Mouse (Mus musculus) stomach, embryonic 14.5 days (tissue): ENCODE data around the gene Scfd2. TPM values are rescaled to one million over a fixed set of nuclear protein-coding genes. Genes with fewer than 3 reads are reported as not detected.

Experiments
- ATAC-seq: fragments of 200-750 bp; cut with Nextera tagmentation; 2 replicates; pipeline ENCODE4 v1.8.0; 2017; ENCODE audit warnings: low read depth, moderate TSS enrichment; ENCODE audit not compliant: insufficient number of reproducible peaks, insufficient read depth, low FRiP score
- H3K27ac ChIP-seq: fragments of 300-500 bp; sonication (generic); 2 replicates; pipeline ENCODE4 v1.5.1; 2014; ENCODE audit warnings: mild to moderate bottlenecking, low read length, moderate library complexity, mixed read lengths
- H3K27me3 ChIP-seq: fragments of 300-500 bp; sonication (generic); 2 replicates; pipeline ENCODE4 v1.6.1; 2014; ENCODE audit warnings: low read length, control low read depth, mixed read lengths; ENCODE audit not compliant: control insufficient read depth, insufficient read depth
- H3K36me3 ChIP-seq: fragments of 300-500 bp; sonication (generic); 2 replicates; pipeline ENCODE4 v1.6.1; 2014; ENCODE audit warnings: mild to moderate bottlenecking, control low read depth, low read length, moderate library complexity, mixed read lengths; ENCODE audit not compliant: control insufficient read depth, insufficient read depth
- H3K4me1 ChIP-seq: fragments of 300-500 bp; sonication (generic); 2 replicates; pipeline ENCODE4 v1.6.1; 2014; ENCODE audit warnings: low read length, control low read depth, mixed read lengths; ENCODE audit not compliant: control insufficient read depth, insufficient read depth
- H3K4me2 ChIP-seq: fragments of 300-500 bp; sonication (generic); replicated peaks from 2 replicates; pipeline ENCODE4 v1.6.1; 2014; ENCODE audit warnings: low read depth, low read length, control low read depth
- H3K4me3 ChIP-seq: fragments of 300-500 bp; sonication (generic); 2 replicates; pipeline ENCODE4 v1.5.1; 2014; ENCODE audit warnings: low read depth, low read length, control low read depth
- H3K9ac ChIP-seq: fragments of 300-500 bp; sonication (generic); replicated peaks from 2 replicates; pipeline ENCODE4 v1.6.1; 2014; ENCODE audit warnings: low read depth, mild to moderate bottlenecking, control low read depth, low read length, moderate library complexity, mixed read lengths
- H3K9me3 ChIP-seq: fragments of 300-500 bp; sonication (generic); 2 replicates; pipeline ENCODE4 v1.6.1; 2016; ENCODE audit warnings: low read depth, low read length, control low read depth; ENCODE audit not compliant: control insufficient read depth
- WGBS: fragments of 180-500 bp; shearing (Covaris S2); extraction: QIAGEN DNeasy Blood & Tissue Kit; methylation state at CpG from one replicate; pipeline ENCODE4 v1.1.7; 2014; 5-methylcytosine and 5-hydroxymethylcytosine counted together
- polyA plus RNA-seq: library from polyadenylated mRNA; unstranded; fragments of >200 nt; fragmentation: Nextera tagmentation; extraction: Ambion mirVana; gene quantifications from 2 replicates; pipeline ENCODE4 v1.2.1, GENCODE M21; 2014

The Scfd2 gene
- polyA plus RNA-seq, 1 experiment from 2014 or later: 15.0 TPM

- H3K9me3 ChIP-seq: no peaks in the 10 kb centered on the region
- no peak for ATAC-seq
- no peaks in the 10 kb centered on the region for H3K36me3 ChIP-seq
- no peak overlapping the region for H3K4me2 ChIP-seq
- no peak overlapping the region for H3K4me3 ChIP-seq
- H3K9ac ChIP-seq: no peak overlapping the region
- H3K27ac ChIP-seq: peak overlapping the region; percentile 23; the same call in 1 of the 2 replicates
- H3K27me3 ChIP-seq: no peaks in the 10 kb centered on the region
- WGBS: 37% methylated on average over 5 of the region's 5 CpGs
- H3K4me1 ChIP-seq: 0 out of 2 replicates have a peak, but pooled peaks cover 11% of the 10 kb centered on the region
Measured at GRCm38 (mm10) chr5:74450977-74451376, 80.6 kb downstream of the Scfd2 start.

- H3K36me3 ChIP-seq: no peaks in the 10 kb centered on the region
- no peak for ATAC-seq
Measured at GRCm38 (mm10) chr5:74447517-74448334, 83.8 kb downstream of the Scfd2 start.

GRCm38 (mm10) chr5:74445861-74446260, 85.7 kb downstream of the Scfd2 start:
- no peak overlapping the region for H3K4me2 ChIP-seq
- H3K27ac ChIP-seq: no peak overlapping the region
- no peaks in the 10 kb centered on the region for H3K36me3 ChIP-seq
- 56% methylated on average over 3 of the region's 3 CpGs for WGBS
- H3K4me1 ChIP-seq: peaks cover 5% of the 10 kb centered on the region; the same call in 1 of the 2 replicates
- no peak overlapping the region for H3K4me3 ChIP-seq
- no peak overlapping the region for H3K9ac ChIP-seq
- H3K9me3 ChIP-seq: no peaks in the 10 kb centered on the region
- no peak for ATAC-seq
- no peaks in the 10 kb centered on the region for H3K27me3 ChIP-seq

More at GRCm38 (mm10) chr5:74447517-74448334, 83.8 kb downstream of the Scfd2 start:
- no peak overlapping the region for H3K9ac ChIP-seq
- no peak overlapping the region for H3K4me3 ChIP-seq
- 68% methylated on average over 10 of the region's 10 CpGs for WGBS
- no peaks in the 10 kb centered on the region for H3K27me3 ChIP-seq
- H3K9me3 ChIP-seq: no peaks in the 10 kb centered on the region
- no peak overlapping the region for H3K4me2 ChIP-seq
- H3K27ac ChIP-seq: no peak overlapping the region
- peaks cover 9% of the 10 kb centered on the region; the same call in 1 of the 2 replicates for H3K4me1 ChIP-seq

GRCm38 (mm10) chr5:74438353-74438752, 93.2 kb downstream of the Scfd2 start:
- no peak overlapping the region for H3K4me3 ChIP-seq
- peaks cover 3% of the 10 kb centered on the region; the same call in 1 of the 2 replicates for H3K4me1 ChIP-seq
- H3K9me3 ChIP-seq: no peaks in the 10 kb centered on the region
- no peak overlapping the region for H3K4me2 ChIP-seq
- H3K27me3 ChIP-seq: no peaks in the 10 kb centered on the region
- 87% methylated on average over 8 of the region's 8 CpGs for WGBS
- H3K36me3 ChIP-seq: no peaks in the 10 kb centered on the region
- no peak overlapping the region for H3K9ac ChIP-seq
- H3K27ac ChIP-seq: no peak overlapping the region
- no peak for ATAC-seq

- no peak overlapping the region for H3K4me3 ChIP-seq
- no peaks in the 10 kb centered on the region for H3K36me3 ChIP-seq
- peaks cover 3% of the 10 kb centered on the region; the same call in 1 of the 2 replicates for H3K4me1 ChIP-seq
- no peaks in the 10 kb centered on the region for H3K9me3 ChIP-seq
- peak overlapping the region; percentile 35 for H3K4me2 ChIP-seq
- H3K27me3 ChIP-seq: no peaks in the 10 kb centered on the region
- no peak overlapping the region for H3K9ac ChIP-seq
- no peak overlapping the region; the same call in 1 of the 2 replicates for H3K27ac ChIP-seq
- peak; percentile 18; the same call in 1 of the 2 replicates for ATAC-seq
- 5% methylated on average over 9 of the region's 9 CpGs for WGBS
Measured at GRCm38 (mm10) chr5:74433580-74434147, 97.9 kb downstream of the Scfd2 start.

GRCm38 (mm10) chr5:74432879-74433539, 98.5 kb downstream of the Scfd2 start:
- Histone ChIP-seq H3K9me3 (no peaks in the 10 kb centered on the region), H3K27ac (no peak overlapping the region; the same call in 1 of the 2 replicates), H3K27me3 (no peaks in the 10 kb centered on the region), H3K4me2 (peak overlapping the region; percentile 35), H3K9ac (no peak overlapping the region), H3K4me1 (peaks cover 3% of the 10 kb centered on the region; the same call in 1 of the 2 replicates), H3K4me3 (no peak overlapping the region), H3K36me3 (no peaks in the 10 kb centered on the region)
- WGBS: 12% methylated on average over 14 of the region's 14 CpGs
- peak; percentile 74; the same call in 1 of the 2 replicates for ATAC-seq

GRCm38 (mm10) chr5:74420615-74421132, 110.9 kb downstream of the Scfd2 start:
- Histone ChIP-seq H3K4me3 (no peak overlapping the region), H3K4me1 (peaks cover 6% of the 10 kb centered on the region; the same call in 1 of the 2 replicates), H3K9ac (no peak overlapping the region), H3K9me3 (no peaks in the 10 kb centered on the region), H3K4me2 (no peak overlapping the region), H3K36me3 (no peaks in the 10 kb centered on the region), H3K27me3 (no peaks in the 10 kb centered on the region), H3K27ac (no peak overlapping the region)
- 0 out of 2 replicates have a peak, but pooled peaks have one; percentile 33 for ATAC-seq
- 50% methylated on average over 5 of the region's 5 CpGs for WGBS

GRCm38 (mm10) chr5:74412557-74412956, 119.0 kb downstream of the Scfd2 start:
- 97% methylated on average over 3 of the region's 3 CpGs for WGBS
- H3K4me3 ChIP-seq: no peak overlapping the region
- no peaks in the 10 kb centered on the region for H3K36me3 ChIP-seq
- no peak overlapping the region for H3K4me2 ChIP-seq
- no peaks in the 10 kb centered on the region for H3K27me3 ChIP-seq
- ATAC-seq: no peak
- H3K27ac ChIP-seq: no peak overlapping the region
- no peak overlapping the region for H3K9ac ChIP-seq
- no peaks in the 10 kb centered on the region for H3K9me3 ChIP-seq
- no peaks in the 10 kb centered on the region for H3K4me1 ChIP-seq
